11 mouse cellular contexts compared by ENCODE assay signal in genomic region chr12:54822836-54823426, GRCm38 (mm10). TPM values are rescaled to one million over a fixed set of nuclear protein-coding genes. Genes with fewer than 3 reads are reported as not detected.
DNase-seq lines count a peak whose midpoint lies in the region; ATAC-seq lines count a peak whose summit lies in the region.
"Had no signal": no experiment of that assay in that cellular context is flagged by ENCODE, and none has a peak within 500 bp of the region (broad histone marks: within the 10 kb centered on the region; RNA-seq: fewer than 3 reads in every experiment).

No protein-coding gene starts in this region.

- H3K4me1 ChIP-seq in midbrain, embryonic 11.5 days (ENCODE audit: control insufficient read depth, insufficient read depth, low read length), result no peaks in the 10 kb centered on the region
- no peaks in the 10 kb centered on the region for H3K4me1 ChIP-seq in midbrain, embryonic 10.5 days
- H3K4me1 ChIP-seq in stomach, embryonic 15.5 days, result peaks cover 3% of the 10 kb centered on the region; the same call in 1 of the 2 replicates

- DNase-seq in gastrocnemius, postnatal 14 days, result peak; percentile 23
- no peak for DNase-seq in gastrocnemius, postnatal 25 days
- peak; percentile 31 for DNase-seq in midbrain, embryonic 11.5 days (ENCODE audit: low spot score, missing footprints)
- DNase-seq in midbrain, embryonic 10.5 days (ENCODE audit: low spot score), result no peak
- DNase-seq in left cerebral cortex, adult 18-20 months (ENCODE audit: low spot score in 2 of 2), result peak; percentile 82 to 85
- DNase-seq in urinary bladder, postnatal 25 days (ENCODE audit: low spot score), result no peak
- no peak for DNase-seq in adrenal gland, postnatal 14 days
- DNase-seq: cerebellum, adult 9-10 months had no signal

- H3K27me3 ChIP-seq in midbrain, embryonic 11.5 days (ENCODE audit: control insufficient read depth, insufficient read depth, low read length), result no peaks in the 10 kb centered on the region
- no peaks in the 10 kb centered on the region for H3K27me3 ChIP-seq in midbrain, embryonic 10.5 days (ENCODE audit: low read depth, poor library complexity, severe bottlenecking)
- H3K27me3 ChIP-seq in stomach, embryonic 15.5 days (replicated peaks), result no peaks in the 10 kb centered on the region

- H3K9ac ChIP-seq in midbrain, embryonic 11.5 days (ENCODE audit: low read length), result no peak overlapping the region
- no peak overlapping the region for H3K9ac ChIP-seq in stomach, embryonic 15.5 days
- H3K9ac ChIP-seq: liver, embryonic 14.5 days had no signal

- no peak for ATAC-seq in midbrain, embryonic 11.5 days (ENCODE audit: low FRiP score)
- ATAC-seq in stomach, embryonic 15.5 days (ENCODE audit: insufficient read depth, low FRiP score, low read depth), result 0 out of 2 replicates have a peak, but pooled peaks have one; percentile 62

- H3K4me3 ChIP-seq in midbrain, embryonic 11.5 days (ENCODE audit: low read depth, low read length), result no peak overlapping the region
- H3K4me3 ChIP-seq in midbrain, embryonic 10.5 days, result no peak overlapping the region
- H3K4me3 ChIP-seq in stomach, embryonic 15.5 days (replicated peaks), result no peak overlapping the region
- H3K4me3 ChIP-seq: heart, adult 2 months had no signal

- no peak overlapping the region for H3K27ac ChIP-seq in midbrain, embryonic 11.5 days (ENCODE audit: low read depth, low read length)
- no peak overlapping the region for H3K27ac ChIP-seq in midbrain, embryonic 10.5 days (replicated peaks)
- H3K27ac ChIP-seq in stomach, embryonic 15.5 days, result no peak overlapping the region
- H3K27ac ChIP-seq: heart, adult 2 months; liver, embryonic 14.5 days had no signal

- H3K4me2 ChIP-seq in midbrain, embryonic 11.5 days, result no peak overlapping the region
- no peak overlapping the region for H3K4me2 ChIP-seq in stomach, embryonic 15.5 days

- H3K36me3 ChIP-seq in midbrain, embryonic 11.5 days (ENCODE audit: control insufficient read depth, insufficient read depth, low read length), result no peaks in the 10 kb centered on the region
- no peaks in the 10 kb centered on the region for H3K36me3 ChIP-seq in midbrain, embryonic 10.5 days
- H3K36me3 ChIP-seq in stomach, embryonic 15.5 days, result no peaks in the 10 kb centered on the region

- WGBS in midbrain, embryonic 11.5 days, result 76% methylated on average over 4 of the region's 4 CpGs
- WGBS in midbrain, embryonic 10.5 days, result 88% methylated on average over 4 of the region's 4 CpGs
- WGBS in stomach, embryonic 15.5 days, result 30% methylated on average over 4 of the region's 4 CpGs

- H3K9me3 ChIP-seq in midbrain, embryonic 11.5 days (ENCODE audit: control insufficient read depth, low read length), result no peaks in the 10 kb centered on the region
- no peaks in the 10 kb centered on the region for H3K9me3 ChIP-seq in midbrain, embryonic 10.5 days (replicated peaks)
- H3K9me3 ChIP-seq in stomach, embryonic 15.5 days, result no peaks in the 10 kb centered on the region

- intact Hi-C loops in gastrocnemius, postnatal 14 days (cut with DNase I; ENCODE audit: low total_unique reads), result no loop called here

RNA-seq across cellular contexts. Expression of gene Snx6, which starts 27.4 kb away (rescaled TPM):
- total RNA-seq in gastrocnemius, postnatal 14 days (2021), result 10 to 100 TPM; 20.9 to 23.5 TPM
- total RNA-seq in gastrocnemius, postnatal 25 days (2021), result 10 to 100 TPM; 17.2 to 18.6 TPM
- polyA plus RNA-seq in midbrain, embryonic 11.5 days (2014; fragmentation: Nextera tagmentation; extraction: Ambion mirVana), result 251 and 261 TPM in 2 replicates
- 196 and 202 TPM in 2 replicates for polyA plus RNA-seq in midbrain, embryonic 10.5 days (2016; fragmentation: Nextera tagmentation; extraction: Ambion mirVana)
- 10 to 100 TPM; 42.3 to 44.1 TPM for total RNA-seq in left cerebral cortex, adult 18-20 months (2021)
- polyA plus RNA-seq in stomach, embryonic 15.5 days (2015; fragmentation: Nextera tagmentation; extraction: Ambion mirVana), result 177 and 180 TPM in 2 replicates
- 54.1 and 58.4 TPM in 2 replicates for total RNA-seq in adrenal gland, postnatal 14 days (2021)

RNA-seq across cellular contexts. Expression of gene Cfl2, which starts 39.7 kb away (rescaled TPM):
- total RNA-seq in gastrocnemius, postnatal 14 days (2021), result 100 to 1,000 TPM; 625 to 714 TPM
- 100 to 1,000 TPM; 511 to 548 TPM for total RNA-seq in gastrocnemius, postnatal 25 days (2021)
- 278 and 287 TPM in 2 replicates for polyA plus RNA-seq in midbrain, embryonic 11.5 days (2014; fragmentation: Nextera tagmentation; extraction: Ambion mirVana)
- polyA plus RNA-seq in midbrain, embryonic 10.5 days (2016; fragmentation: Nextera tagmentation; extraction: Ambion mirVana), result 196 and 221 TPM in 2 replicates
- 100 to 1,000 TPM; 106 to 112 TPM for total RNA-seq in left cerebral cortex, adult 18-20 months (2021)
- polyA plus RNA-seq in stomach, embryonic 15.5 days (2015; fragmentation: Nextera tagmentation; extraction: Ambion mirVana), result 174 and 177 TPM in 2 replicates
- total RNA-seq in adrenal gland, postnatal 14 days (2021), result 129 and 134 TPM in 2 replicates

Comparison
In these comparisons a context has a peak if more than half of its experiments do, and no peak if none do; other contexts are left out.
1. DNase-seq: peak in gastrocnemius, postnatal 14 days (single experiment), midbrain, embryonic 11.5 days (single experiment) and left cerebral cortex, adult 18-20 months (2 of 2); none in gastrocnemius, postnatal 25 days (single experiment), midbrain, embryonic 10.5 days (single experiment), urinary bladder, postnatal 25 days (single experiment) and adrenal gland, postnatal 14 days (single experiment).